Mouse (Mus musculus): Measurements from ENCODE around the gene Saa3. TPM values are rescaled to one million over a fixed set of nuclear protein-coding genes. Genes with fewer than 3 reads are reported as not detected.

Gene Saa3
- total and polyA plus RNA-seq, 2 experiments = 3.8 to 10.1 TPM

GRCm38 (mm10) chr7:46719526-46719925 lies 4.0 kb upstream of the Saa3 start:
- H3K4me1 ChIP-seq (ENCODE audit: control insufficient read depth, insufficient read depth, low read length) = peaks cover 17% of the 10 kb centered on the region
- H3K27ac ChIP-seq (replicated peaks; ENCODE audit: insufficient read depth, low read depth, low read length) = peak overlapping the region; percentile 30; the same call in 1 of the 2 replicates
- DNase-seq (ENCODE audit: extremely low read depth, low read depth, low spot score) = peak; percentile 100
- H3K9ac ChIP-seq (ENCODE audit: low read depth, low read length) = no peak overlapping the region
- 15% methylated on average over 7 of the region's 7 CpGs for WGBS
- no peaks in the 10 kb centered on the region for H3K27me3 ChIP-seq (ENCODE audit: control insufficient read depth, insufficient read depth, low read length)
- H3K79me2 ChIP-seq (ENCODE audit: control insufficient read depth, insufficient read depth, low read length) = no peaks in the 10 kb centered on the region
- H3K4me3 ChIP-seq (ENCODE audit: insufficient read depth, low read depth, low read length) = no peak overlapping the region
- TF ChIP-seq POLR2A (IDR thresholded peaks at IDR 0.05; ENCODE audit: extremely low read depth, insufficient read depth, low read length) (no peak), CTCF (IDR thresholded peaks at IDR 0.05; ENCODE audit: low read depth, low read length) (no peak)
- no peaks in the 10 kb centered on the region for H3K36me3 ChIP-seq (ENCODE audit: control insufficient read depth, insufficient read depth, low read length)

- H3K79me2 ChIP-seq (ENCODE audit: control insufficient read depth, insufficient read depth, low read length) = no peaks in the 10 kb centered on the region
- H3K36me3 ChIP-seq (ENCODE audit: control insufficient read depth, insufficient read depth, low read length) = no peaks in the 10 kb centered on the region
- no peak for DNase-seq (ENCODE audit: extremely low read depth, low read depth, low spot score)
- no peak for TF ChIP-seq POLR2A (IDR thresholded peaks at IDR 0.05; ENCODE audit: extremely low read depth, insufficient read depth, low read length)
- TF ChIP-seq CTCF (IDR thresholded peaks at IDR 0.05; ENCODE audit: low read depth, low read length) = no peak
- no peak overlapping the region for H3K9ac ChIP-seq (ENCODE audit: low read depth, low read length)
- peaks cover 12% of the 10 kb centered on the region for H3K4me1 ChIP-seq (ENCODE audit: control insufficient read depth, insufficient read depth, low read length)
- no peaks in the 10 kb centered on the region for H3K27me3 ChIP-seq (ENCODE audit: control insufficient read depth, insufficient read depth, low read length)
- no peak overlapping the region for H3K4me3 ChIP-seq (ENCODE audit: insufficient read depth, low read depth, low read length)
- H3K27ac ChIP-seq (replicated peaks; ENCODE audit: insufficient read depth, low read depth, low read length) = no peak overlapping the region
- 52% methylated on average over 7 of the region's 7 CpGs for WGBS
These were observed 3.2 kb upstream of the Saa3 start for GRCm38 (mm10) chr7:46718591-46719270.

GRCm38 (mm10) chr7:46716897-46717296 lies 1.4 kb upstream of the Saa3 start:
- H3K9ac ChIP-seq (ENCODE audit: low read depth, low read length) = no peak overlapping the region
- DNase-seq (ENCODE audit: extremely low read depth, low read depth, low spot score) = peak; percentile 72
- H3K4me3 ChIP-seq (ENCODE audit: insufficient read depth, low read depth, low read length) = no peak overlapping the region
- H3K36me3 ChIP-seq (ENCODE audit: control insufficient read depth, insufficient read depth, low read length) = no peaks in the 10 kb centered on the region
- H3K79me2 ChIP-seq (ENCODE audit: control insufficient read depth, insufficient read depth, low read length) = no peaks in the 10 kb centered on the region
- H3K4me1 ChIP-seq (ENCODE audit: control insufficient read depth, insufficient read depth, low read length) = peaks cover 12% of the 10 kb centered on the region
- H3K27me3 ChIP-seq (ENCODE audit: control insufficient read depth, insufficient read depth, low read length) = no peaks in the 10 kb centered on the region
- 29% methylated on average over 5 of the region's 5 CpGs for WGBS
- no peak overlapping the region for H3K27ac ChIP-seq (replicated peaks; ENCODE audit: insufficient read depth, low read depth, low read length)
- no peak for TF ChIP-seq POLR2A (IDR thresholded peaks at IDR 0.05; ENCODE audit: extremely low read depth, insufficient read depth, low read length)
- no peak for TF ChIP-seq CTCF (IDR thresholded peaks at IDR 0.05; ENCODE audit: low read depth, low read length)

- H3K4me3 ChIP-seq (ENCODE audit: insufficient read depth, low read depth, low read length) = no peak overlapping the region
- H3K36me3 ChIP-seq (ENCODE audit: control insufficient read depth, insufficient read depth, low read length) = no peaks in the 10 kb centered on the region
- 27% methylated on average over 6 of the region's 6 CpGs for WGBS
- H3K79me2 ChIP-seq (ENCODE audit: control insufficient read depth, insufficient read depth, low read length) = no peaks in the 10 kb centered on the region
- H3K9ac ChIP-seq (ENCODE audit: low read depth, low read length) = no peak overlapping the region
- peak; percentile 45 for DNase-seq (ENCODE audit: extremely low read depth, low read depth, low spot score)
- no peak overlapping the region for H3K27ac ChIP-seq (replicated peaks; ENCODE audit: insufficient read depth, low read depth, low read length)
- peaks cover 7% of the 10 kb centered on the region for H3K4me1 ChIP-seq (ENCODE audit: control insufficient read depth, insufficient read depth, low read length)
- H3K27me3 ChIP-seq (ENCODE audit: control insufficient read depth, insufficient read depth, low read length) = no peaks in the 10 kb centered on the region
- TF ChIP-seq CTCF (IDR thresholded peaks at IDR 0.05; ENCODE audit: low read depth, low read length) (peak; percentile 78), POLR2A (IDR thresholded peaks at IDR 0.05; ENCODE audit: extremely low read depth, insufficient read depth, low read length) (no peak)
These were observed 982 bp downstream of the Saa3 start for GRCm38 (mm10) chr7:46714518-46714917.

GRCm38 (mm10) chr7:46712250-46712649 lies 3.2 kb downstream of the Saa3 start:
- no peak for DNase-seq (ENCODE audit: extremely low read depth, low read depth, low spot score)
- no peak overlapping the region for H3K9ac ChIP-seq (ENCODE audit: low read depth, low read length)
- no peak for TF ChIP-seq CTCF (IDR thresholded peaks at IDR 0.05; ENCODE audit: low read depth, low read length)
- TF ChIP-seq POLR2A (IDR thresholded peaks at IDR 0.05; ENCODE audit: extremely low read depth, insufficient read depth, low read length) = no peak
- H3K27ac ChIP-seq (replicated peaks; ENCODE audit: insufficient read depth, low read depth, low read length) = no peak overlapping the region
- no peaks in the 10 kb centered on the region for H3K36me3 ChIP-seq (ENCODE audit: control insufficient read depth, insufficient read depth, low read length)
- no peak overlapping the region for H3K4me3 ChIP-seq (ENCODE audit: insufficient read depth, low read depth, low read length)
- no peaks in the 10 kb centered on the region for H3K4me1 ChIP-seq (ENCODE audit: control insufficient read depth, insufficient read depth, low read length)
- 76% methylated on average over 6 of the region's 6 CpGs for WGBS
- no peaks in the 10 kb centered on the region for H3K27me3 ChIP-seq (ENCODE audit: control insufficient read depth, insufficient read depth, low read length)
- no peaks in the 10 kb centered on the region for H3K79me2 ChIP-seq (ENCODE audit: control insufficient read depth, insufficient read depth, low read length)

GRCm38 (mm10) chr7:46710390-46710844 lies 5.1 kb downstream of the Saa3 start, which contains the start of gene Saal1:
Gene Saal1, minus strand, starts transcription at chr7:46710680.
- Histone ChIP-seq H3K9ac (ENCODE audit: low read depth, low read length) (peak within 1 kb of the TSS; percentile 73), H3K27ac (replicated peaks; ENCODE audit: insufficient read depth, low read depth, low read length) (no peak within 1 kb of the TSS), H3K4me1 (ENCODE audit: control insufficient read depth, insufficient read depth, low read length) (no peaks in the 10 kb centered on the region), H3K4me3 (ENCODE audit: insufficient read depth, low read depth, low read length) (peak within 1 kb of the TSS; percentile 74), H3K27me3 (ENCODE audit: control insufficient read depth, insufficient read depth, low read length) (no peaks in the 10 kb centered on the region), H3K79me2 (ENCODE audit: control insufficient read depth, insufficient read depth, low read length) (no peaks in the 10 kb centered on the region), H3K36me3 (ENCODE audit: control insufficient read depth, insufficient read depth, low read length) (no peaks in the 10 kb centered on the region; the same call in 1 of the 2 replicates)
- DNase-seq (ENCODE audit: extremely low read depth, low read depth, low spot score) = peak; percentile 54
- TF ChIP-seq CTCF (IDR thresholded peaks at IDR 0.05; ENCODE audit: low read depth, low read length) = peak; percentile 95
- TF ChIP-seq POLR2A (IDR thresholded peaks at IDR 0.05; ENCODE audit: extremely low read depth, insufficient read depth, low read length) = no peak
- under 1% methylated on average over 38 of the region's 38 CpGs for WGBS
